Mouse (Mus musculus) cortical plate, adult 2 months (tissue): ENCODE measurements at regions not wholly inside any gene's neighbourhood (a gene's known extent, or its start where the extent isn't known, plus 50 kb on each side); places are given as distances from the start of the nearest gene placed in this dataset.

Experiments
- CTCF ChIP-seq: fragments of 200-500 bp; IDR thresholded peaks from 2 replicates; pipeline ENCODE4 v1.5.1; 2011; ENCODE audit warnings: mild to moderate bottlenecking, control low read depth, low read length; ENCODE audit not compliant: insufficient read depth; ENCODE audit errors: extremely low read depth
- POLR2A ChIP-seq: fragments of 200-500 bp; IDR thresholded peaks from 2 replicates; pipeline ENCODE4 v1.6.1; 2011; ENCODE audit warnings: mild to moderate bottlenecking, low read length, control low read depth; ENCODE audit not compliant: insufficient read depth; ENCODE audit errors: extremely low read depth

DNA sequence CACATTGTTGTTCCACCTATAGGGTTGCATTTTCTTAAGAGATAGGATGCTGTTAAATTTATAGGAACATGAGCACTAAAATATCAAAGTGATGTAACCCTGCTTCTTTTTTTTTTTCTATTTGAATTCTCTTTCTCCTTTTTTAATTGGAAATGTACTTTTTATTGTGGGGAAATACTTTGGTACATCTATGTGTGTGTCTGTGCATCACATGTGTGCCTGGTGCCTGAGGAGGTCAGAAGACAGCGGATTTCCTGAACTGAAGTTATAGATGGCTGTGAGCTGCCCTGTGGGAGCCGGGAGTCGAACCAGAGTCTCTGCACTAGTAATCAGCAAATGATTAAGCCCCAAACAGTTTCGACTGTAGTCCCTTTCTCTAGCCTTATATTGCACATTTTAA, 180.7 kb downstream of the Ifng start:
- no peak for TF ChIP-seq CTCF
- no peak for TF ChIP-seq POLR2A
